Mouse (Mus musculus) lung, adult 2 months (tissue): ENCODE measurements around the gene Elmsan1.

Experiments
- CTCF ChIP-seq: fragments of 200-500 bp; IDR thresholded peaks from 2 replicates; pipeline ENCODE4 v1.5.1; 2011; ENCODE audit warnings: mild to moderate bottlenecking, low read length, control low read depth; ENCODE audit not compliant: insufficient read depth
- POLR2A ChIP-seq: fragments of 200-500 bp; IDR thresholded peaks from 2 replicates; pipeline ENCODE4 v1.6.1; 2011; ENCODE audit warnings: low read depth, mild to moderate bottlenecking, control low read depth, low read length, borderline replicate concordance; ENCODE audit errors: extremely low read depth

- no peak for TF ChIP-seq POLR2A
- TF ChIP-seq CTCF, result no peak
These were observed 40.6 kb downstream of the Elmsan1 start for GRCm38 (mm10) chr12:84178052-84178451.
